ENCODE assay signal across 24 mouse cellular contexts in genomic region chr9:35707265-35707664, GRCm38 (mm10). TPM values are rescaled to one million over a fixed set of nuclear protein-coding genes. Genes with fewer than 3 reads are reported as not detected.
DNase-seq lines count a peak whose midpoint lies in the region; ATAC-seq and TF ChIP-seq lines count a peak whose summit lies in the region.
"Had no signal": no experiment of that assay in that cellular context is flagged by ENCODE, and none has a peak within 500 bp of the region (broad histone marks: within the 10 kb centered on the region; RNA-seq: fewer than 3 reads in every experiment).

No protein-coding gene starts in this region.

- H3K27ac ChIP-seq in intestine, postnatal 0 days (ENCODE audit: low read depth, low read length), result no peak overlapping the region
- H3K27ac ChIP-seq in intestine, embryonic 16.5 days (ENCODE audit: low read length), result no peak overlapping the region
- H3K27ac ChIP-seq in midbrain, postnatal 0 days (ENCODE audit: low read depth, low read length), result no peak overlapping the region
- no peak overlapping the region for H3K27ac ChIP-seq in midbrain, embryonic 11.5 days (ENCODE audit: low read depth, low read length)
- H3K27ac ChIP-seq in limb, embryonic 10.5 days, result no peak overlapping the region
- H3K27ac ChIP-seq: embryonic facial prominence, embryonic 10.5 days; heart, embryonic 10.5 days; limb, embryonic 12.5 days; liver, embryonic 15.5 days; macrophage; midbrain, embryonic 13.5 days had no signal

- H3K36me3 ChIP-seq in intestine, postnatal 0 days (ENCODE audit: control insufficient read depth, insufficient read depth), result no peaks in the 10 kb centered on the region
- no peaks in the 10 kb centered on the region for H3K36me3 ChIP-seq in intestine, embryonic 16.5 days (ENCODE audit: control insufficient read depth, insufficient read depth, low read length)
- H3K36me3 ChIP-seq in midbrain, postnatal 0 days (ENCODE audit: insufficient read depth, low read length), result no peaks in the 10 kb centered on the region
- no peaks in the 10 kb centered on the region for H3K36me3 ChIP-seq in midbrain, embryonic 11.5 days (ENCODE audit: control insufficient read depth, insufficient read depth, low read length)
- H3K36me3 ChIP-seq in limb, embryonic 10.5 days, result no peaks in the 10 kb centered on the region
- H3K36me3 ChIP-seq: embryonic facial prominence, embryonic 10.5 days; heart, embryonic 10.5 days; limb, embryonic 12.5 days; liver, embryonic 15.5 days; midbrain, embryonic 13.5 days had no signal

- no peaks in the 10 kb centered on the region for H3K9me3 ChIP-seq in intestine, postnatal 0 days (ENCODE audit: control insufficient read depth)
- H3K9me3 ChIP-seq in intestine, embryonic 16.5 days (ENCODE audit: control insufficient read depth, low read length), result no peaks in the 10 kb centered on the region
- H3K9me3 ChIP-seq in midbrain, postnatal 0 days (ENCODE audit: low read length), result no peaks in the 10 kb centered on the region
- no peaks in the 10 kb centered on the region for H3K9me3 ChIP-seq in midbrain, embryonic 11.5 days (ENCODE audit: control insufficient read depth, low read length)
- H3K9me3 ChIP-seq in limb, embryonic 10.5 days (replicated peaks), result no peaks in the 10 kb centered on the region
- H3K9me3 ChIP-seq: limb, embryonic 12.5 days; liver, embryonic 15.5 days had no signal

- in situ Hi-C loops in Patski (cut with MboI; ENCODE audit: low pct_unique_long_range_greater_than_20kb), result loop anchor here (10.0 kb wide), 1 partner anchor 112 kb away; no protein-coding TSS in a partner anchor

- CTCF ChIA-PET in Patski (lab: Charles Lee), result no interaction called here

- POLR2A ChIA-PET in Patski (lab: Charles Lee), result no interaction called here

- H3K4me1 ChIP-seq in intestine, postnatal 0 days (replicated peaks; ENCODE audit: control insufficient read depth, insufficient read depth, low read length), result no peaks in the 10 kb centered on the region
- H3K4me1 ChIP-seq in intestine, embryonic 16.5 days (ENCODE audit: control insufficient read depth, insufficient read depth, low read length), result no peaks in the 10 kb centered on the region
- H3K4me1 ChIP-seq in midbrain, postnatal 0 days (ENCODE audit: insufficient read depth, low read length), result no peaks in the 10 kb centered on the region
- H3K4me1 ChIP-seq in midbrain, embryonic 11.5 days (ENCODE audit: control insufficient read depth, insufficient read depth, low read length), result no peaks in the 10 kb centered on the region
- no peaks in the 10 kb centered on the region for H3K4me1 ChIP-seq in limb, embryonic 10.5 days
- H3K4me1 ChIP-seq: embryonic facial prominence, embryonic 10.5 days; heart, embryonic 10.5 days; limb, embryonic 12.5 days; liver, embryonic 15.5 days; midbrain, embryonic 13.5 days had no signal

- no peaks in the 10 kb centered on the region for H3K27me3 ChIP-seq in intestine, postnatal 0 days (replicated peaks; ENCODE audit: control insufficient read depth, insufficient read depth, low read length)
- H3K27me3 ChIP-seq in intestine, embryonic 16.5 days (replicated peaks; ENCODE audit: control insufficient read depth, insufficient read depth, low read length), result no peaks in the 10 kb centered on the region
- no peaks in the 10 kb centered on the region for H3K27me3 ChIP-seq in midbrain, postnatal 0 days (ENCODE audit: insufficient read depth, low read length)
- H3K27me3 ChIP-seq in midbrain, embryonic 11.5 days (ENCODE audit: control insufficient read depth, insufficient read depth, low read length), result no peaks in the 10 kb centered on the region
- no peaks in the 10 kb centered on the region for H3K27me3 ChIP-seq in Patski
- no peaks in the 10 kb centered on the region for H3K27me3 ChIP-seq in limb, embryonic 10.5 days (ENCODE audit: low read depth, poor library complexity, severe bottlenecking)
- H3K27me3 ChIP-seq: limb, embryonic 12.5 days; liver, embryonic 15.5 days; midbrain, embryonic 13.5 days had no signal

- no peak overlapping the region for H3K9ac ChIP-seq in intestine, postnatal 0 days (ENCODE audit: low read depth, low read length)
- H3K9ac ChIP-seq in intestine, embryonic 16.5 days (ENCODE audit: low read depth, low read length), result no peak overlapping the region
- H3K9ac ChIP-seq in midbrain, postnatal 0 days (replicated peaks; ENCODE audit: low read length, poor library complexity, severe bottlenecking), result no peak overlapping the region
- H3K9ac ChIP-seq in midbrain, embryonic 11.5 days (ENCODE audit: low read length), result no peak overlapping the region
- H3K9ac ChIP-seq: limb, embryonic 12.5 days; liver, embryonic 15.5 days; midbrain, embryonic 13.5 days had no signal

- H3K4me2 ChIP-seq in intestine, postnatal 0 days (replicated peaks; ENCODE audit: low read depth), result no peak overlapping the region
- H3K4me2 ChIP-seq in intestine, embryonic 16.5 days (ENCODE audit: low read depth, low read length), result no peak overlapping the region
- H3K4me2 ChIP-seq in midbrain, postnatal 0 days (ENCODE audit: low read depth, low read length, poor library complexity, severe bottlenecking), result no peak overlapping the region
- no peak overlapping the region for H3K4me2 ChIP-seq in midbrain, embryonic 11.5 days
- H3K4me2 ChIP-seq: limb, embryonic 12.5 days; liver, embryonic 15.5 days; midbrain, embryonic 13.5 days had no signal

- H3K4me3 ChIP-seq in intestine, postnatal 0 days (ENCODE audit: low read depth, low read length), result no peak overlapping the region
- no peak overlapping the region for H3K4me3 ChIP-seq in intestine, embryonic 16.5 days (ENCODE audit: low read length)
- H3K4me3 ChIP-seq in midbrain, postnatal 0 days (ENCODE audit: low read depth, low read length), result no peak overlapping the region
- no peak overlapping the region for H3K4me3 ChIP-seq in midbrain, embryonic 11.5 days (ENCODE audit: low read depth, low read length)
- H3K4me3 ChIP-seq in limb, embryonic 10.5 days, result no peak overlapping the region
- H3K4me3 ChIP-seq: embryonic facial prominence, embryonic 10.5 days; erythroblast, embryonic 14.5 days; heart, embryonic 10.5 days; limb, embryonic 12.5 days; liver, embryonic 15.5 days; midbrain, embryonic 13.5 days had no signal

- ATAC-seq in intestine, postnatal 0 days, result no peak
- no peak for ATAC-seq in intestine, embryonic 16.5 days
- no peak for ATAC-seq in midbrain, postnatal 0 days (ENCODE audit: low FRiP score)
- ATAC-seq in midbrain, embryonic 11.5 days (ENCODE audit: low FRiP score), result no peak
- no peak for ATAC-seq in Patski
- ATAC-seq: forebrain, embryonic 16.5 days; midbrain, embryonic 13.5 days had no signal

- DNase-seq in midbrain, postnatal 0 days (ENCODE audit: low spot score), result no peak
- DNase-seq in midbrain, embryonic 11.5 days (ENCODE audit: low spot score, missing footprints), result no peak
- no peak for DNase-seq in Patski (ENCODE audit: low read depth, low spot score)
- DNase-seq in urinary bladder, postnatal 14 days (ENCODE audit: low spot score), result no peak
- no peak for DNase-seq in limb, embryonic 10.5 days (ENCODE audit: low spot score)
- DNase-seq: adrenal gland, postnatal 10 days; cerebellum, adult 9-10 months; gastrocnemius, postnatal 25 days; kidney, postnatal 14 days; right cerebral cortex, postnatal 14 days had no signal

- peak; percentile 43 for TF ChIP-seq CTCF in intestine, postnatal 0 days (IDR thresholded peaks at IDR 0.05; ENCODE audit: low read depth)
- peak; percentile 34; the same call in 1 of the 2 replicates for TF ChIP-seq CTCF in midbrain, postnatal 0 days (IDR thresholded peaks at IDR 0.05)
- peak; percentile 23 for TF ChIP-seq CTCF in Patski (IDR thresholded peaks at IDR 0.05)

RNA-seq across cellular contexts. Expression of gene Pate1, which starts 20.1 kb away (rescaled TPM):
- polyA plus RNA-seq in intestine, postnatal 0 days (2015; fragmentation: Nextera tagmentation; extraction: Ambion mirVana), result not detected in 2 replicates
- polyA plus RNA-seq in intestine, embryonic 16.5 days (2015; fragmentation: Nextera tagmentation; extraction: Ambion mirVana), result not detected in 2 replicates
- not detected in 2 replicates for total RNA-seq in midbrain, postnatal 0 days (2014; rRNA removed)
- not detected in 2 replicates for polyA plus RNA-seq in midbrain, postnatal 0 days (2015; fragmentation: Nextera tagmentation; extraction: Ambion mirVana)
- polyA plus RNA-seq in midbrain, embryonic 11.5 days (2014; fragmentation: Nextera tagmentation; extraction: Ambion mirVana), result not detected in 2 replicates
- polyA plus RNA-seq in Patski (2021), result not detected
- not detected in 2 replicates for polyA plus RNA-seq in limb, embryonic 10.5 days (2016; fragmentation: Nextera tagmentation; extraction: Ambion mirVana)
- total RNA-seq: adrenal gland, postnatal 10 days; gastrocnemius, postnatal 25 days; heart, postnatal 25 days; layer of hippocampus, postnatal 25 days had no signal
- polyA plus RNA-seq: embryonic facial prominence, embryonic 10.5 days; erythroblast, embryonic 14.5 days; forebrain, embryonic 16.5 days; intestine, embryonic 14.5 days; limb, embryonic 12.5 days; liver, embryonic 15.5 days; macrophage; midbrain, embryonic 13.5 days; testis, adult 2 months had no signal

RNA-seq across cellular contexts. Expression of gene Gm17677, which starts 33.6 kb away (rescaled TPM):
- polyA plus RNA-seq in intestine, postnatal 0 days (2015; fragmentation: Nextera tagmentation; extraction: Ambion mirVana), result not detected in 2 replicates
- not detected in 2 replicates for polyA plus RNA-seq in intestine, embryonic 16.5 days (2015; fragmentation: Nextera tagmentation; extraction: Ambion mirVana)
- not detected in 2 replicates for total RNA-seq in midbrain, postnatal 0 days (2014; rRNA removed)
- not detected in 2 replicates for polyA plus RNA-seq in midbrain, postnatal 0 days (2015; fragmentation: Nextera tagmentation; extraction: Ambion mirVana)
- polyA plus RNA-seq in midbrain, embryonic 11.5 days (2014; fragmentation: Nextera tagmentation; extraction: Ambion mirVana), result not detected in 2 replicates
- polyA plus RNA-seq in Patski (2021), result not detected
- not detected in 2 replicates for polyA plus RNA-seq in limb, embryonic 10.5 days (2016; fragmentation: Nextera tagmentation; extraction: Ambion mirVana)
- total RNA-seq: adrenal gland, postnatal 10 days; gastrocnemius, postnatal 25 days; heart, postnatal 25 days; layer of hippocampus, postnatal 25 days had no signal
- polyA plus RNA-seq: embryonic facial prominence, embryonic 10.5 days; erythroblast, embryonic 14.5 days; forebrain, embryonic 16.5 days; heart, embryonic 10.5 days; intestine, embryonic 14.5 days; limb, embryonic 12.5 days; liver, embryonic 15.5 days; macrophage; midbrain, embryonic 13.5 days; testis, adult 2 months had no signal

RNA-seq across cellular contexts. Expression of gene Pate3, which starts 59.3 kb away (rescaled TPM):
- not detected in 2 replicates for polyA plus RNA-seq in intestine, postnatal 0 days (2015; fragmentation: Nextera tagmentation; extraction: Ambion mirVana)
- polyA plus RNA-seq in intestine, embryonic 16.5 days (2015; fragmentation: Nextera tagmentation; extraction: Ambion mirVana), result not detected in 2 replicates
- not detected in 2 replicates for total RNA-seq in midbrain, postnatal 0 days (2014; rRNA removed)
- not detected in 2 replicates for polyA plus RNA-seq in midbrain, postnatal 0 days (2015; fragmentation: Nextera tagmentation; extraction: Ambion mirVana)
- not detected in 2 replicates for polyA plus RNA-seq in midbrain, embryonic 11.5 days (2014; fragmentation: Nextera tagmentation; extraction: Ambion mirVana)
- polyA plus RNA-seq in Patski (2021), result not detected
- polyA plus RNA-seq in limb, embryonic 10.5 days (2016; fragmentation: Nextera tagmentation; extraction: Ambion mirVana), result 0.10 TPM in 1 of 2 replicates, not detected in the other
- total RNA-seq: adrenal gland, postnatal 10 days; gastrocnemius, postnatal 25 days; heart, postnatal 25 days; layer of hippocampus, postnatal 25 days had no signal
- polyA plus RNA-seq: embryonic facial prominence, embryonic 10.5 days; erythroblast, embryonic 14.5 days; forebrain, embryonic 16.5 days; heart, embryonic 10.5 days; limb, embryonic 12.5 days; liver, embryonic 15.5 days; macrophage; midbrain, embryonic 13.5 days; testis, adult 2 months had no signal
